ENCODE assay signal across 12 mouse cellular contexts in the genomic region with DNA sequence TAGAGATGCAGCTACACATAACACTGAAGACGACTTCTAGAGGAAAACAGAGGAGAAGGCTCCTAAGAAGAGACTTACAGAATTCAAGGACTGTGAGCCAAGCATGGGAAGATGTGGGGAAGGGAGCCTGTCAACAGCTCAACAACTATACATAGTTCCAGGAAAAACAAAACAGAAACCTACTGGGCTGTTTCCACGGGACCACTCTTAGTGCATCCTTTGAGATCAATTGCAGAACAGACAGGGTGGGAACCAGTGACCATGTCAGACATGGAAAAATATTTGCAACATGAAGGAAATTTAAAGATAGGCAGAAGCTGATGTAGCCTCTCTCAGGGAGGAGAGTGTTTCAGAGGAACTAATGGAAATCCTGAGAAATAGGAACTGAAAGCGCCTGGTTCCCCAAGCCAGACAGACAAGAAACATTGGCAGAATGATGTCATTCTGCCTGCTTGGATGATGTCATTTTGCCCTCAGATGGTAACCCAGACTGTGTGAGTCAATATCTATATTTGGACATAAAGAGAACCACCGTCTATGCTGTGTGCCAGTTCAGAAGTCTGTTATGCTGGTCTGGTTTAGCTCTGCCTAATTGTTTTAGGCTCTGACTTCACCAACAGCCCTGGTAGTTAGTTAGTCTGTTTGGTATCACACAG. TPM values are rescaled to one million over a fixed set of nuclear protein-coding genes. Genes with fewer than 3 reads are reported as not detected.
DNase-seq lines count a peak whose midpoint lies in the region; ATAC-seq and TF ChIP-seq lines count a peak whose summit lies in the region.
"Had no signal": no experiment of that assay in that cellular context is flagged by ENCODE, and none has a peak within 500 bp of the region (broad histone marks: within the 10 kb centered on the region; RNA-seq: fewer than 3 reads in every experiment).

No protein-coding gene starts in this region.

- H3K4me3 ChIP-seq in liver, postnatal 0 days (ENCODE audit: low read depth, low read length) = no peak overlapping the region
- H3K4me3 ChIP-seq in small intestine, adult 2 months (ENCODE audit: low read depth, low read length) = no peak overlapping the region
- H3K4me3 ChIP-seq: hindbrain, embryonic 12.5 days had no signal

- H3K9me3 ChIP-seq in liver, postnatal 0 days (ENCODE audit: low read length) = peaks cover 5% of the 10 kb centered on the region

- H3K27ac ChIP-seq in liver, postnatal 0 days (ENCODE audit: low read depth) = 0 out of 2 replicates have a peak overlapping the region, but pooled peaks have one; percentile 44
- H3K27ac ChIP-seq in small intestine, adult 2 months (ENCODE audit: insufficient read depth, low read depth, low read length) = peak overlapping the region; percentile 21; the same call in 1 of the 2 replicates
- H3K27ac ChIP-seq: hindbrain, embryonic 12.5 days; liver, embryonic 14.5 days had no signal

- no peaks in the 10 kb centered on the region for H3K27me3 ChIP-seq in liver, postnatal 0 days (ENCODE audit: insufficient read depth, low read length)
- no peaks in the 10 kb centered on the region for H3K27me3 ChIP-seq in Patski
- no peaks in the 10 kb centered on the region for H3K27me3 ChIP-seq in small intestine, adult 2 months (ENCODE audit: control insufficient read depth, insufficient read depth, low read length)
- H3K27me3 ChIP-seq: hindbrain, embryonic 12.5 days had no signal

- ATAC-seq in liver, postnatal 0 days = peak; percentile 80
- peak; percentile 88 for ATAC-seq in Patski
- no peak for ATAC-seq in megakaryocyte-erythroid progenitor cell, adult 5-6 weeks (replicated peaks; ENCODE audit: low FRiP score, low TSS enrichment, poor library complexity, severe bottlenecking)

- H3K9ac ChIP-seq in liver, postnatal 0 days (replicated peaks) = no peak overlapping the region
- H3K9ac ChIP-seq: hindbrain, embryonic 12.5 days; liver, embryonic 14.5 days had no signal

- H3K36me3 ChIP-seq in liver, postnatal 0 days (replicated peaks; ENCODE audit: insufficient read depth, low read length) = no peaks in the 10 kb centered on the region
- no peaks in the 10 kb centered on the region for H3K36me3 ChIP-seq in small intestine, adult 2 months (ENCODE audit: control insufficient read depth, insufficient read depth, low read length)
- H3K36me3 ChIP-seq: hindbrain, embryonic 12.5 days had no signal

- 33% methylated on average over 4 of the region's 4 CpGs for WGBS in liver, postnatal 0 days (ENCODE audit: insufficient replicate concordance)
- WGBS in small intestine, adult 2 months = 53% methylated on average over 4 of the region's 4 CpGs

- CTCF ChIA-PET in Patski (lab: Charles Lee) = interaction anchor here (1.2 kb wide), 1 partner anchor 46 kb away, joined by 3 read pairs; no protein-coding TSS in a partner anchor

- no peak overlapping the region for H3K4me2 ChIP-seq in liver, postnatal 0 days (ENCODE audit: low read depth, low read length)
- H3K4me2 ChIP-seq: hindbrain, embryonic 12.5 days had no signal

- POLR2A ChIA-PET in Patski (lab: Charles Lee) = interaction anchor here (0.5 kb wide), 1 partner anchor 28 kb away, joined by 3 read pairs; no protein-coding TSS in a partner anchor

- DNase-seq in liver, postnatal 0 days = no peak
- no peak for DNase-seq in liver
- peak; percentile 46 for DNase-seq in Patski (ENCODE audit: low read depth, low spot score)
- peak; percentile 17 for DNase-seq in heart, postnatal 4 days
- no peak for DNase-seq in adrenal gland, adult 8-10 months
- DNase-seq: cerebellum, adult 11-12 months; kidney, postnatal 10 days; spleen, adult 18-20 months had no signal

- TF ChIP-seq POLR2A in small intestine, adult 2 months (IDR thresholded peaks at IDR 0.05; ENCODE audit: low read depth, low read length) = no peak

- in situ Hi-C loops in Patski (cut with MboI; ENCODE audit: low pct_unique_long_range_greater_than_20kb) = no loop called here

- TF ChIP-seq EP300 in liver, postnatal 0 days (IDR thresholded peaks at IDR 0.05; ENCODE audit: low read depth) = no peak

- no peak for TF ChIP-seq CTCF in liver, postnatal 0 days (IDR thresholded peaks at IDR 0.05; ENCODE audit: low read depth)
- TF ChIP-seq CTCF in Patski (IDR thresholded peaks at IDR 0.05) = no peak
- TF ChIP-seq CTCF in small intestine, adult 2 months (IDR thresholded peaks at IDR 0.05; ENCODE audit: extremely low read depth, insufficient read length, insufficient replicate concordance, low read depth, low read length) = no peak

- no peaks in the 10 kb centered on the region; the same call in 1 of the 2 replicates for H3K4me1 ChIP-seq in liver, postnatal 0 days (ENCODE audit: insufficient read depth)
- peaks cover 5% of the 10 kb centered on the region; the same call in 1 of the 2 replicates for H3K4me1 ChIP-seq in small intestine, adult 2 months (ENCODE audit: control insufficient read depth, insufficient read depth, insufficient read length, low read length)
- H3K4me1 ChIP-seq: hindbrain, embryonic 12.5 days had no signal

RNA-seq across cellular contexts. Expression of gene Tm7sf3, which starts 32.4 kb away (rescaled TPM):
- 19.7 and 21.2 TPM in 2 replicates for polyA plus RNA-seq in liver, postnatal 0 days (2015; fragmentation: Nextera tagmentation; extraction: Ambion mirVana)
- 54.8 TPM for polyA plus RNA-seq in Patski (2021)
- total RNA-seq in heart, postnatal 4 days (2021) = 10 to 100 TPM; 25.4 to 25.5 TPM
- polyA plus RNA-seq in small intestine, adult 2 months (2012; rRNA removed) = 9.6 and 14.4 TPM in 2 replicates
- 10 to 100 TPM; 46.1 to 69.9 (median 58.5) TPM for total RNA-seq in adrenal gland, adult 8-10 months (2022)
- 47.6 and 57.4 TPM in 2 replicates for total RNA-seq in megakaryocyte-erythroid progenitor cell, adult 5-6 weeks (2014; fragmentation: Nextera tagmentation)
- total RNA-seq in megakaryocyte-erythroid progenitor cell, adult 5-6 weeks (2017) = 60.9 and 68.3 TPM in 2 replicates

RNA-seq across cellular contexts. Expression of gene Med21, which starts 32.7 kb away (rescaled TPM):
- 52.2 and 53.8 TPM in 2 replicates for polyA plus RNA-seq in liver, postnatal 0 days (2015; fragmentation: Nextera tagmentation; extraction: Ambion mirVana)
- 99.0 TPM for polyA plus RNA-seq in Patski (2021)
- 10 to 100 TPM; 64.0 to 67.8 TPM for total RNA-seq in heart, postnatal 4 days (2021)
- 5.8 and 6.9 TPM in 2 replicates for polyA plus RNA-seq in small intestine, adult 2 months (2012; rRNA removed)
- 10 to 100 TPM; 59.0 to 79.5 (median 69.0) TPM for total RNA-seq in adrenal gland, adult 8-10 months (2022)
- total RNA-seq in megakaryocyte-erythroid progenitor cell, adult 5-6 weeks (2014; fragmentation: Nextera tagmentation) = 70.8 and 85.1 TPM in 2 replicates
- total RNA-seq in megakaryocyte-erythroid progenitor cell, adult 5-6 weeks (2017) = 83.8 and 89.7 TPM in 2 replicates

RNA-seq across cellular contexts. Expression of gene Stk38l, which starts 49.8 kb away (rescaled TPM):
- polyA plus RNA-seq in liver, postnatal 0 days (2015; fragmentation: Nextera tagmentation; extraction: Ambion mirVana) = 4.0 and 4.5 TPM in 2 replicates
- polyA plus RNA-seq in Patski (2021) = 17.3 TPM
- 10 to 100 TPM; 25.4 to 29.1 TPM for total RNA-seq in heart, postnatal 4 days (2021)
- polyA plus RNA-seq in small intestine, adult 2 months (2012; rRNA removed) = 1.1 and 1.6 TPM in 2 replicates
- 10 to 100 TPM; 24.0 to 26.8 (median 25.9) TPM for total RNA-seq in adrenal gland, adult 8-10 months (2022)
- total RNA-seq in megakaryocyte-erythroid progenitor cell, adult 5-6 weeks (2014; fragmentation: Nextera tagmentation) = 2.7 and 4.5 TPM in 2 replicates
- 3.4 and 6.6 TPM in 2 replicates for total RNA-seq in megakaryocyte-erythroid progenitor cell, adult 5-6 weeks (2017)

Comparison
In these comparisons a context has a peak if more than half of its experiments do, and no peak if none do; other contexts are left out.
1. DNase-seq: peak in Patski (single experiment) and heart, postnatal 4 days (single experiment); none in liver, postnatal 0 days (single experiment), liver (single experiment) and adrenal gland, adult 8-10 months (single experiment).